Mouse (Mus musculus): ENCODE measurements around the gene Chp1.
"Not testable (repeated sequence)": the region's sequence is repeated elsewhere in the genome, so short reads cannot be mapped to it uniquely, and the experiment has no call there.

The Chp1 gene

DNA sequence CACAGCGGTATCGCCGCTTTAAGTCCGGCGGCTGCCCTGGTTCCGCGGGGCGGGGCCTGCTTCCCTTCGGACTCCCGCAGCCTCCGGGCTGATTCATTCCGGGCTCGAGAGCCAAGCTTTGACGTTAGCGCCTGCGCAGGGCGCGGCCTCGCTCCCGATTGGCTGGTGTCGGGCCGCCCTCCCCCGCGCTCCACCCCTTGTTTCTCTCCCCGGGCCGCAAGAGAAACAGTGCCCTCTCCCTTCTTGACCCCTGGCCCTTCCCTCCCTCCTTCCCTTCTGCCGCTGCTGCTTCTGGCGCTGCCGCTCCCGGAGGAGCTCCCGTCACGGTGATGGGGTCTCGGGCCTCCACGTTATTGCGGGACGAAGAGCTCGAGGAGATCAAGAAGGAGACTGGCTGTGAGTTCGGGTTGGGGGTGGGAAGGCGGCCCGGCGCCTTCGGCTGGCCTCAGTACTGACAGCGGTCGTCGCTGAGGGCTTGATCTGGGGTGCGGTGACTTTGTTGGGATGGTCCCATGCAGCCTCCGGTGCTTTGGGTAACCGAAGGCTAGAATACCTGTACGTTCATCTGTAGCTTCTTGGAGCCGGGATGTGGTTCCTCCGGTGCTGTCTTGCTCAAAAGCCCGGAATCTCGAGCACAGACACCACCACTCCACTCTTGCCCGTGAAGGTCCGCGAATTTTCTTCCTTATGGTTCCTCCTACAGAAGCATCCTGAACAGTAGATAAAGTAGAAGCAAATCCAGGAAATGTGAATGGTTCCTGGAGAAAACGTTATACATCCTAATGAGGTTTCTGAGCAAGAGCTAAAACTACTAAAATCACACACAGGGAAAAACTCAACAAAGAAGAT lies at the start of gene Chp1, which contains the start of gene Exd1:
Gene Chp1, plus strand, starts transcription at position 176 of the 849 bp plus-strand sequence.
Gene Exd1, minus strand, starts transcription at position 106 of the 849 bp plus-strand sequence.
- peak; percentile 93 for DNase-seq (ENCODE audit: low spot score)

- DNase-seq (ENCODE audit: low spot score) = no peak
Observed at GRCm38 (mm10) chr2:119498859-119499258, 48.6 kb upstream of the Chp1 start.

- DNase-seq (ENCODE audit: low spot score) = no peak
Observed at GRCm38 (mm10) chr2:119500965-119501652, 46.4 kb upstream of the Chp1 start.

GRCm38 (mm10) chr2:119507108-119507507 lies 40.4 kb upstream of the Chp1 start:
- DNase-seq (ENCODE audit: low spot score) = no peak

- not testable (repeated sequence) for DNase-seq (ENCODE audit: low spot score)
Observed at GRCm38 (mm10) chr2:119508518-119508917, 39.0 kb upstream of the Chp1 start.

- no peak for DNase-seq (ENCODE audit: low spot score)
Observed at GRCm38 (mm10) chr2:119510856-119511255, 36.6 kb upstream of the Chp1 start.

- DNase-seq (ENCODE audit: low spot score) = peak; percentile 3
Observed at GRCm38 (mm10) chr2:119512292-119512691, 35.2 kb upstream of the Chp1 start.

DNA sequence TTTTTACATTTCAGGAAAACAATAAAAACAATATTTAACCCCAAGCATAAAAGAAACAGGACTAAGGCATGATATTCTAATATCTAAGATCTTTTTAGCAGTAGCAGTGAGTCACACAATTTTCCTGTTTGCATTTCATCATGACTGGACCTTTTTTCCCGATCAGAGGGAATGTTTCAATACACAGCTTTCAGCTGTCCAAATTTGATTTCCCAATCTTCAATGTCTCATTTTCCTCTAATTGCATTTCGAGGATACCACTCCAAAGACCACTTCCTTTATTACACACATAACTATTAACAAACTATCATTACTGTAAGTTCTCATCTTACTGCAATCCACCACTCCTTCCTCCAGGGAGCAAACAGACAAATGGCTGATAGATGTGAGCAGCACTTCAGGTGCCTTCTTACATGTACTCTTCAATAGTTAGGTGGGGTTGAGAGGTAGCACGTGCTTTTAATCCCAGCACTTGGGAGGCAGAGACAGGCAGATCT lies 33.4 kb upstream of the Chp1 start:
- DNase-seq (ENCODE audit: low spot score) = no peak

DNA sequence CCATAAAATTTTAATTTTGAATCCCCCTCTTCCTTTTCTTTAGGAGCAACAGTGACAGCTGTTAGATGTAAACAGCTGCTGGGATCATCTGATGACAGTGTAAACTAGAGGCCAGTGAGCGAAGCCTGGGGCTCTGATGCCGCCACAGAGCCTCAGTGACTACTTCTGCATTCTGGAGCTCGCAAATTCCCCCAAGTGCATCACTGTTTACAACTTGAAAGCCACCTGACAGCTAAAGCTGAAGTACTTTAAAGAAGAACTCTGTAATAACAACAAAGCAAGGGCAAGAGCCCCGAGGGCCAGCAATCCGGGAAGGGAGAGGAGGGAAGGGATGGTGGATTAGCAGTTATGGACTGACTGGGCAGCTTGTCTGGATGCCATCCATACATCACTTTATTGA lies 30.7 kb upstream of the Chp1 start:
- DNase-seq (ENCODE audit: low spot score) = no peak

DNA sequence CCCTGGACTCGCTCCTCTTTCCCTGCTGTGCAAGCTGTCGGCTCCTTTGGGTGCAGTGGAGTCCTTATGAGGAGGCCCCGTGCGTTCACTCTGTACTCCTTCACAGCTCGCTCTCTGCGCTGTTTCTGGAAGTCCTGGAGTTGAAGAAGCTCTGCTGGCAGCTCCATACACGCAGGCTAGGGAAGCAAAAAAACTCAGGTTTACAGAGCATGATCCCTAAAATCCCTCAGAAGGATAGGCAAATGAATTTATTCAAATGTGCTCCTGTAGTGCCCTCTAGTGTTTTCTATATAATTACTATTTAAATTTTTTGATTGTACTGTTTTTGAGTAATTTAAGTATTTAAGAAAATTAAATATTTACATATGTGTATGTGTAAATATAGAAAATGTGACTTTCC lies 26.9 kb upstream of the Chp1 start:
- DNase-seq (ENCODE audit: low spot score) = no peak

- no peak for DNase-seq (ENCODE audit: low spot score)
Observed at GRCm38 (mm10) chr2:119523836-119524235, 23.7 kb upstream of the Chp1 start.

DNA sequence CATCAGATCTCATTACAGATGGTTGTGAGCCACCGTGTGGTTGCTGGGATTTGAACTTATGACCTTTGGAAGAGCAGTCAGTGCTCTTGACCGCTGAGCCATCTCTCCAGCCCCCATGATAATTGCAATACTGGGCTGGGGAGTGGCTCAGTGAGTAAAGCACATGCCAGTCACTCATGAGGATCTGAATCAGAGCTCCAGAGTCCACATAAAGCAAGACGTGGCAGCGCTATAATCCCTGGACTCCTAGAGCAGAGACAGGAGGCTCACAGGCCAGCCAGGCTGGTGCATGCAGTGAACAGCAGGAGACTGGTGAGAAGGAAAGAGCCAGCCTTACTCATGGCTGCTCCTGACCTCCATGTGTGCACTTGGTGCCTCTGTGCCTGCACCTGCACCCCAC lies 22.1 kb upstream of the Chp1 start:
- no peak for DNase-seq (ENCODE audit: low spot score)

DNA sequence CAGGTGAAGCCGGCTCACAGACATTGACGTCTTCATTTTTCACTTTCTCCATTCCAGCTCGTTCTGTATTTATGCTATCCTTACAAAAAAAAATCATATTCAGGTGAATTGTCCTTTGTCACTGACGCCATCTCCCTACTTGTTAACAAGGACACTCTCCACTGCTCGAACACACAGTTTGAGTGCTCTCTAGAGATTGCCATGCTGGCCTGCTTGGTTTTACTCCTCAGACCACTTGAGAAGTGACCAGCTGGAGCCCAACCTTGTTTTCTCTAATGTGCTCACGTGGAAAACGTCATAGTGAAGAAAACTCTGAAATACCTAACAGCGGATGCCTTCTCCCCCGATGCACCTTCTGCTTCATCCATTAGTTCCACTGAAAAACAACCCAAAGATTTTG lies 8.7 kb upstream of the Chp1 start:
- DNase-seq (ENCODE audit: low spot score) = no peak

DNA sequence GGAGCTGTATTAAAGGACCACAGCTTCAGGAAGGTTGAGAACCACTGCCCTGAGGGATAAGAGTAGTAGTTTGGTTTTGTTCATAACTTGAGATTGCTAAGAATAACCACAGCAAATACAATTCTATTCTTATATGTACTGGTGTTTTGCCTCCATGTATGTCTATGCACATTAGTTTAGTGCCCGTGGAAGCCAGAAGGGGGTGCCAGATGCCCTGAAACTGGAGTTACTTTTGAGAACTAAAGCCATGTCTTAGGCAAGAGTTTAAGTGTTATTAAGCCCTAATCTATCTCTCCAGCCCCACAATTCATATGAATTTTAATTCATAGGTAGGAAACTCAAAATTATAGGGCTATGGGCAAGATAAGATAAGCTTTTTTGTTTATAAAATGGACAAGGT lies 5.4 kb upstream of the Chp1 start:
- peak; percentile 56 for DNase-seq (ENCODE audit: low spot score)

DNA sequence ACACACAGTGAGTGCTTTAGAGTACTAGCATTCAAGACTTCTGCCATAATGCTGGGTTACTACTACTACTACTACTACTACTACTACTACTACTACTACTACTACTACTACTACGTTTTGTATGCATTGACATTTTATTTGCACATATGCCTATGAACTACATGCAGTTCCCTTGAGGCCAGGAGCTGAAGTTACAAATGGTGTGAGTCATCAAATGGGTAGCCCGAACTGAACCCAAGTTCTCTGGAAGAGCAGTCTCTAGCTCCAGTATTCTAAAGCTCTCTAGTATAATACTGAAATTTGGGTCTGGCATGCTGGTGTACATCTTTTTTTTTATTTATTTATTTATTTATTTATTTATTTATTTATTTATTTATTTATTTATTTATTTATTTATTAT lies 3.8 kb upstream of the Chp1 start:
- no peak for DNase-seq (ENCODE audit: low spot score)

DNA sequence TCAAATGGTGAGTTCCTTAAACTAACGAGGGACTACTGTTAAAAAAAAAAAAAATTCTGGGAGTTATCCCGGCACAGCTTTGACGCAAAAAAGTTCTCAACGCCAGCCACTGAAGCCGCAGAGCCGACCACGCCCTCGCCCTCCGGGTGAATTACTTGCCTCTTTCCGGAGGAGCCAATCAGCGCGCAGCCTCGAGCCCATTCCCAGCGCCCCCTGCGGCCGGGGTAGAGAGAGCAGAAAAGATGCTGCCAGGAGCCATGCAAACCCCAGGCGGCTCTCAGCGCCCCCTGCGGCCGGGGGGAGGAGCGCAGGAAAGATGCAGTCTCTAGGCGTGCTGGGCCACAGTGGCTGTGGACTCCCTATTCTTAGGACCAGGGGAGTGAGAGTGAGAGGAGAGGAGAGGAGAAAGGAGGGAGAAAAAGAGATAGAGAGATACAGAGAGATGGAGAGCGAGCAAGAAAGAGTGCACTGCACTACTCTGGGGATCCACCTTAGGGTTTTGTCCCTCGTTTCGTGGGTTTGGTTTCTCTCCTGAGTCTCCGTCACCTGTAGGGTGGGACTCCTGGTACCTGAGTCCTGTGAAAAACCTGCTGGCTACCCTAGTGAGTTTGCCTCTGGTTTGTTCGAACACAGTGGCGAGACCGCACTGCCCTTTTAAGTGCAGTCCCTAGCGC lies 512 bp upstream of the Chp1 start:
- peak; percentile 94 for DNase-seq (ENCODE audit: low spot score)

DNA sequence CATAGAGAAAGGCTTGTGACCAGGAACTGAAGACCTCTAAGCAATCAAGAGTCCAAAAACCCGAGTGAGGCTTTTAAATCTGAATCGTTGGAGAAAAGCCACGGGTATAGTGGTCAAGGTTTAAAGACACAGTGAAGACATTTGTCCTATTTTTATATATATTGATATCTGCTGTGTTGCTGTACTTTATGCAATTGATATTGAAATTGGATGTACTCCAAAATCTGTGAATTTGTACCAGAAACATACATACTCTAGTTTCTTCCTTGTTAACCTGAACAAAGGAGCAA lies 819 bp downstream of the Chp1 start:
- no peak for DNase-seq (ENCODE audit: low spot score)

GRCm38 (mm10) chr2:119548691-119549090 lies 1.2 kb downstream of the Chp1 start:
- DNase-seq (ENCODE audit: low spot score) = no peak

GRCm38 (mm10) chr2:119549678-119550077 lies 2.2 kb downstream of the Chp1 start:
- DNase-seq (ENCODE audit: low spot score) = no peak

DNA sequence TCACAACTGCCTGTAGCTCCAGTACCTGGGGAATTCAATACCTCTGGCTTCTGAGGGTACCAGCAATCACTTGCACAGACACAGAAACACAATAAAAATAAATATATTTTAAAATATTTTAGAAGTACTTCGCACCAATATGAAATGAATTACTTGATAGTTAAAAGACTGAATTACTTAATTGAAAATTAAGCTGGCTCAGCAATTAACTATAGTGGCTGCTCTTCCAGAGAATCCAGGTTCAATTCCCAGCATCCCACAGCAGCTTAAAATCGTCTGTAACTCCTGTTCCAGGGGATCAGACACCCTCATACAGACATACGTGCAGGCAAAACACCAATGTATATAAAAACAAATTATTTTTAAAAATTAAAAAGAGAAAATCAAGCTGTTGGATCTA lies 10.5 kb downstream of the Chp1 start:
- DNase-seq (ENCODE audit: low spot score) = no peak

GRCm38 (mm10) chr2:119558737-119559340 lies 11.3 kb downstream of the Chp1 start:
- peak; percentile 44 for DNase-seq (ENCODE audit: low spot score)

DNA sequence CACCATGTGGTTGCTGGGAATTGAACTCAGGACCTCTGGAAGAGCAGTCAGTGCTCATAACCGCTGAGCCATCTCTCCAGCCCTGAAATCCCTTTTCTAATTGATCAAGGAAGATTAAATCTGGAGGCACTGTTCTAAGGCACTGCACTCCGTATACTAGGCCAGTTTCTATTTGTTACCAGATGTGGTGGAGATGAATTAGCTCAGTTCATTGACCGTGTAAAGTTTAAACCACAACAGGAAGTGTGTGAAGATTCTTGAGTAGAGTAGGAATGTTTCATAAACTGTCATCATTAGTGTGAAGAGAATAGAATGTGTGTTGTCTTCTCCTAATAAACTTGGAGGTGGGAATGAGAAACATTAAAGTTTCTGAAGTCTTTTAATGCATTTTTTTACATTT lies 14.3 kb downstream of the Chp1 start:
- DNase-seq (ENCODE audit: low spot score) = no peak
